Mouse (Mus musculus): ENCODE measurements around the gene Nppa.

DNA sequence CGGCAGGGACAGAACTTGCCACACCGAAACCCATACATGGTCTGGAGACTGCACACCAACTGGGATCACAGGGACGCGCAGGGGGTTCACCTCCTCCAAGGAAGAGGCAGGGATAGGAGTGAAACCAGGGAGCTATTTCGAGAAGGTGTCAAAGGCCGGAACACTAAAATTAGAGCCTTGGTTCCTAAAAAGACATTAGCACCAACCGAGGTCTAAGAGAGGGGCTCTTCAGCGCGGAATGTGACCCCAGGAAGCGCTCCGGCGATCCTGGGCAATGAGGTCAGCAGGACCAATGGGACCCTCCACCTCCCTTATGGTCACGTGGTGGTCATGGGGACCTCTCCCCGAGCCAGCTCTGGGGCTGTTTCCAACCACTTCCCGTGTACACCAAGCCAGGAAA lies 36.9 kb upstream of the Nppa start:
- no peak for TF ChIP-seq CTCF (IDR thresholded peaks at IDR 0.05; ENCODE audit: low read depth, low read length)
- TF ChIP-seq POLR2A (IDR thresholded peaks at IDR 0.05; ENCODE audit: borderline replicate concordance, low read depth, low read length) = no peak
